Mouse (Mus musculus): Measurements from ENCODE around the gene 4930562C15Rik. TPM values are rescaled to one million over a fixed set of nuclear protein-coding genes. Genes with fewer than 3 reads are reported as not detected.

The 4930562C15Rik gene
- polyA plus RNA-seq, 1 experiment from 2014 or later, result 0.44 TPM

DNA sequence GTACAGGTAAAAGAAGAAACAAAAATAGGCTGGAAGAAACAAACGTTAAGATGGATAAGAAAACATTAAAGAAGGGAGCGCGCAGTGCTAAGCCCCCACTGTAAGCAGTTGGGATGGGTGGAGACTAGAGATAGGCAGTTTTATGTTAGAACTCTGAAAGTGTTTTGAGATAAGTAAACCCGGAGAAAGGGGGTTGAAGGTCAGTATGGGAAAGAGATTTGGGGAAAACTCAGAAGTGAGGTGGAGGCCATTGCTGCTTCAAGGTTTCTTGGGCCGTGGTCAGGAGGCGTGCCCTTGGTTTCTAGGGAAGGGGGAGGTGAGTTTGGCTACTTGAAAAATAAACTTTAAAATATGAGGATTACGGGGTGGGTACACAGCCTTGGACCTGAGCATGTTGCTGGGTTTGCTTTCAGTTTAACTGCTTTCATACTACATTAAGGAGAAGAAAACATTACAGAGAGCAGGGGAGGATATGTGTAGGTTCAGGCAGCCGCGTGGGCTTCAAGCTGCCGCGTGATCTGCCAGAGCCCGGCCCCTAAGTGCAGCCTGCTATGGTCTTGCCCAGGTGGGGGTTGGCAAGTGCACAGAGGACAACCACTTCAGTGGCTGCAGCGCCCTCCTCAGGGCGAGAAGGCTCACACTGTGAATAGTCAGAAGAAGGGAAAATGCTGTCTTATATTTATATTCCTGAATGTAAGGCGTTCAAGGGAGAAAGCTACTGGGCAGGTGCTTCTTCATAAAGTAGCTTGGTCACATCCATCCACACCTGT, 3.4 kb upstream of the 4930562C15Rik start:
- Histone ChIP-seq H3K4me1 (no peaks in the 10 kb centered on the region), H3K4me2 (no peak overlapping the region), H3K27me3 (replicated peaks) (no peaks in the 10 kb centered on the region), H3K4me3 (replicated peaks) (no peak overlapping the region), H3K9ac (no peak overlapping the region), H3K9me3 (no peaks in the 10 kb centered on the region), H3K27ac (no peak overlapping the region), H3K36me3 (no peaks in the 10 kb centered on the region)
- ATAC-seq (ENCODE audit: insufficient read depth, low FRiP score, low read depth), result 0 out of 2 replicates have a peak, but pooled peaks have one; percentile 35
- 62% methylated on average over 15 of the region's 15 CpGs for WGBS

DNA sequence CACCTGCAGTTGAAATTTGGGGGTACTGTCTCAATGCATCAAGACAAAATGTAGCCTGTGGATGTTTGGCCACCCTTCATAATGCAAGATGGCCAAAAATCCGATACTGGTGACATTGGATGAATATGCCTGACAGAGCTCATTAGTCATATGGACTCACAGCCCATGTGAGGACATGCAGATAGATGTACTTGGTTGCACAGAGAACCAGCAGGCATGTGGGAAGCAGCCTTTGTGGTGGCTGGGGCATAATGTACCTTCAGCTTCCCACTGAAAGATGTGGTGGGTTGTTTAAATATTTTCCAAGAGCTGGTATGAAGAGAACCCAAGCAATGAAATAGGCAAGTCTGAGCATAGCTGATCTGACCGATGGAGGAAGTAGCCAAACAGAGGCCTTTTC, 1.4 kb upstream of the 4930562C15Rik start:
- no peaks in the 10 kb centered on the region for H3K36me3 ChIP-seq
- H3K4me3 ChIP-seq (replicated peaks), result no peak overlapping the region
- H3K4me1 ChIP-seq, result no peaks in the 10 kb centered on the region
- no peak for ATAC-seq (ENCODE audit: insufficient read depth, low FRiP score, low read depth)
- no peak overlapping the region for H3K9ac ChIP-seq
- H3K9me3 ChIP-seq, result no peaks in the 10 kb centered on the region
- no peaks in the 10 kb centered on the region for H3K27me3 ChIP-seq (replicated peaks)
- no peak overlapping the region for H3K27ac ChIP-seq
- 76% methylated on average over 2 of the region's 2 CpGs for WGBS
- no peak overlapping the region for H3K4me2 ChIP-seq

DNA sequence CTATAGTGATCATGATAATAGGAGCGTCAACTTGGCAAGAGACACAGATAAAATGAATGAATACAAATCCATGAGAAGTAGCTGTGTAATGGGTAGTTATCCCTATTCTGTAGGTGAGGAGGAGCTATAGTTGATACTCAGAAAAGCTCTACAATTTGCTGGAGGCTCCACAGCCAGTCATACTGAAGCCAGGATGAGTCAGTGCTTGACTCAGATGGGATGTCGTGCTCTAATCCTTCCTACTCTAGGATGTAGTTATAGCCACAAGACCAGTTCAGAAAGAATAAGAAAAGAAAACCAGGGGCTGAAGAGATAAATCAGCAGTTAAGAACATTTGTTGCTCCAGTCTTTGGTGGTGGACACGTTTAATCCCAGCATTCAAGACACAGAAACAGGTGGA, 2.4 kb downstream of the 4930562C15Rik start:
- ATAC-seq (ENCODE audit: insufficient read depth, low FRiP score, low read depth), result no peak
- H3K9ac ChIP-seq, result no peak overlapping the region
- no peaks in the 10 kb centered on the region for H3K36me3 ChIP-seq
- no peaks in the 10 kb centered on the region for H3K9me3 ChIP-seq
- H3K4me1 ChIP-seq, result no peaks in the 10 kb centered on the region
- no peaks in the 10 kb centered on the region for H3K27me3 ChIP-seq (replicated peaks)
- no peak overlapping the region for H3K4me3 ChIP-seq (replicated peaks)
- no peak overlapping the region for H3K27ac ChIP-seq
- WGBS, result 70% methylated on average over 3 of the region's 3 CpGs
- no peak overlapping the region for H3K4me2 ChIP-seq

GRCm38 (mm10) chr16:4839552-4839951, 4.3 kb downstream of the 4930562C15Rik start:
- ATAC-seq (ENCODE audit: insufficient read depth, low FRiP score, low read depth), result no peak
- WGBS, result 73% methylated on average over 3 of the region's 3 CpGs

GRCm38 (mm10) chr16:4840231-4840630, 5.0 kb downstream of the 4930562C15Rik start:
- WGBS, result 74% methylated on average over 8 of the region's 8 CpGs
- Histone ChIP-seq H3K27ac (no peak overlapping the region), H3K36me3 (no peaks in the 10 kb centered on the region), H3K9ac (no peak overlapping the region), H3K4me2 (no peak overlapping the region), H3K9me3 (no peaks in the 10 kb centered on the region), H3K27me3 (replicated peaks) (no peaks in the 10 kb centered on the region), H3K4me3 (replicated peaks) (no peak overlapping the region), H3K4me1 (no peaks in the 10 kb centered on the region)
- ATAC-seq (ENCODE audit: insufficient read depth, low FRiP score, low read depth), result no peak

More at GRCm38 (mm10) chr16:4839552-4839951, 4.3 kb downstream of the 4930562C15Rik start:
- Histone ChIP-seq H3K4me3 (replicated peaks) (no peak overlapping the region), H3K9me3 (no peaks in the 10 kb centered on the region), H3K36me3 (no peaks in the 10 kb centered on the region), H3K4me2 (no peak overlapping the region), H3K27me3 (replicated peaks) (no peaks in the 10 kb centered on the region), H3K4me1 (no peaks in the 10 kb centered on the region), H3K9ac (no peak overlapping the region), H3K27ac (no peak overlapping the region)

DNA sequence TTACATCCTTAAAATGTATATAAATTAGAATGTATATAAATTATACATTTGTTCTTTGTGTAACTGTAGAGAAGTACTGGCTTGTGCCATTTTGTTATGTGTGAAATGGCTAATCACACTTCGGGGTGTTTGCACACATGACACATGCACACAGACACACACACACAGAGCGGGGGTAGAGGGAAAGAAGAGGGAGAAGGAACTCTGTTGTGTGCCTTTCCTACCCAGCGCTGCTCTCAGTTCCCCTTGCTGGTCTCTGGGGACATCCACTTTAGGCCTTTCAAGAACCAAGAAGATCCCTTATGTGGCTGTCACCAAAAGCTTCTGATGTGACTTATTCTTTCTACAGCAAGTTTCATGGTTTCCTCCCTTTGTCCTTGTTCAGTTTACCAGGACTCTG, 11.8 kb downstream of the 4930562C15Rik start:
- H3K36me3 ChIP-seq, result no peaks in the 10 kb centered on the region
- no peak overlapping the region for H3K4me2 ChIP-seq
- H3K9ac ChIP-seq, result no peak overlapping the region
- no peak overlapping the region for H3K27ac ChIP-seq
- H3K4me1 ChIP-seq, result peaks cover 7% of the 10 kb centered on the region; the same call in 1 of the 2 replicates
- no peaks in the 10 kb centered on the region for H3K27me3 ChIP-seq (replicated peaks)
- ATAC-seq (ENCODE audit: insufficient read depth, low FRiP score, low read depth), result no peak
- WGBS, result 78% methylated on average over 3 of the region's 3 CpGs
- H3K9me3 ChIP-seq, result no peaks in the 10 kb centered on the region
- no peak overlapping the region for H3K4me3 ChIP-seq (replicated peaks)

- no peaks in the 10 kb centered on the region for H3K9me3 ChIP-seq
- no peaks in the 10 kb centered on the region for H3K36me3 ChIP-seq
- H3K4me2 ChIP-seq, result no peak overlapping the region
- no peak for ATAC-seq (ENCODE audit: insufficient read depth, low FRiP score, low read depth)
- no peak overlapping the region for H3K9ac ChIP-seq
- H3K27ac ChIP-seq, result no peak overlapping the region
- no peak overlapping the region for H3K4me3 ChIP-seq (replicated peaks)
- H3K27me3 ChIP-seq (replicated peaks), result no peaks in the 10 kb centered on the region
- H3K4me1 ChIP-seq, result peaks cover 7% of the 10 kb centered on the region; the same call in 1 of the 2 replicates
- 75% methylated on average over 2 of the region's 2 CpGs for WGBS
Observed at GRCm38 (mm10) chr16:4848090-4848489, 12.9 kb downstream of the 4930562C15Rik start.

DNA sequence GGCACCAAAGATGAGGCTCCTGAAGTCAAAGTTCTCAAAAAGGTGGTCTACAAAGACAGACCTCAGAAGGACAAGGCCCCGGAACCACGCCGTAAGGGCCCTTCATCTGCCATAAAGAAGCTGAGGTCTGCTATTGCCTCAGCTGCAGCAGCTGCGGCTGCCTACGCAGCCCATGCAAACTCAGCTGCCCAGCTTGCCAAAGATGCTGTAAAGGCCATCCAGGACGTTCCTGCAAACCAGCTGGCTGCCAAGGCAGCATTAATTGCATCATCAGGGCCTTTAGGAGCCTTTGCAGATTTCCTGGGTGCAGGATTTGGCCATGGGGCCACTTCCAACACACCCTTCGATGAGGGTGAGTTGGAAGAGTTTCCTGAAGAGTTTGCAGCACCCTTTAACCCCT, 15.1 kb downstream of the 4930562C15Rik start:
- no peak overlapping the region for H3K9ac ChIP-seq
- H3K36me3 ChIP-seq, result no peaks in the 10 kb centered on the region
- ATAC-seq (ENCODE audit: insufficient read depth, low FRiP score, low read depth), result no peak
- no peak overlapping the region for H3K4me2 ChIP-seq
- H3K4me3 ChIP-seq (replicated peaks), result no peak overlapping the region
- H3K4me1 ChIP-seq, result peaks cover 7% of the 10 kb centered on the region; the same call in 1 of the 2 replicates
- WGBS, result 66% methylated on average over 7 of the region's 7 CpGs
- H3K27me3 ChIP-seq (replicated peaks), result no peaks in the 10 kb centered on the region
- H3K27ac ChIP-seq, result peak overlapping the region; percentile 59
- H3K9me3 ChIP-seq, result no peaks in the 10 kb centered on the region

GRCm38 (mm10) chr16:4850938-4851628, 15.9 kb downstream of the 4930562C15Rik start:
- Histone ChIP-seq H3K4me2 (no peak overlapping the region), H3K9me3 (no peaks in the 10 kb centered on the region), H3K36me3 (no peaks in the 10 kb centered on the region), H3K4me1 (peaks cover 7% of the 10 kb centered on the region; the same call in 1 of the 2 replicates), H3K9ac (no peak overlapping the region), H3K27ac (peak overlapping the region; percentile 59), H3K4me3 (replicated peaks) (no peak overlapping the region), H3K27me3 (replicated peaks) (no peaks in the 10 kb centered on the region)
- 27% methylated on average over 5 of the region's 5 CpGs for WGBS
- no peak for ATAC-seq (ENCODE audit: insufficient read depth, low FRiP score, low read depth)

DNA sequence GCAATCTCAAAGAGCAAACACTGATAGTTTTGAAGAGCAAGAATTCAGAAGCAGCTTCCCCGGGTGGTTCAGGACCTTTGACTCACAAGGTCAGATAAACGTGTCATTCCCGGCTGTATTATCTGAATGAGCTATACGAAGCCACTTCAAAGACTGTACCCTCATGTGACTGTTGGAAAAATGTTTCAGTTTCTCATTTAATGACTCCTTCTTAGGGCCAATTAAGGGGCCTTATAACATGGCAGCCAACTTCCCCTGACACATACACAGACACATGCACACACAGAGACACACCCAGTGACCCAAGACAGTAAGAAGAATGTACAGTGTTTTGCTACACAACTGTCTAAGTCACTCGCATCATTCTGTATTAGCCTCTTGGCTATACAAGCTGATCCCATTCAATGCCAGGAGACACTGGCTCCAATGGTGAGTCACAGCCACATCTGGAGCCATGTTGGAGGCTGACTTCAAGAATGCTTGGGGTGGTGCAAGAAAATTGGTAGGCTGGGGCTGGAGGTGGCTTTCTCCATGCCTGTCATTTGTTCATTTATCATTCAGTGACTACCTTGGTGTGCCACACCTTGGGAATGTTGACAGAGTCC, 19.9 kb downstream of the 4930562C15Rik start:
- Histone ChIP-seq H3K9me3 (no peaks in the 10 kb centered on the region), H3K9ac (no peak overlapping the region), H3K4me1 (peaks cover 6% of the 10 kb centered on the region; the same call in 1 of the 2 replicates), H3K27me3 (replicated peaks) (no peaks in the 10 kb centered on the region), H3K27ac (no peak overlapping the region), H3K36me3 (no peaks in the 10 kb centered on the region), H3K4me2 (no peak overlapping the region), H3K4me3 (replicated peaks) (no peak overlapping the region)
- ATAC-seq (ENCODE audit: insufficient read depth, low FRiP score, low read depth), result no peak
- 29% methylated on average over 5 of the region's 5 CpGs for WGBS

- no peaks in the 10 kb centered on the region for H3K36me3 ChIP-seq
- H3K9me3 ChIP-seq, result no peaks in the 10 kb centered on the region
- no peak overlapping the region for H3K27ac ChIP-seq
- no peaks in the 10 kb centered on the region; the same call in 1 of the 2 replicates for H3K4me1 ChIP-seq
- H3K27me3 ChIP-seq (replicated peaks), result no peaks in the 10 kb centered on the region
- H3K4me3 ChIP-seq (replicated peaks), result no peak overlapping the region
- no peak overlapping the region for H3K4me2 ChIP-seq
- H3K9ac ChIP-seq, result no peak overlapping the region
- ATAC-seq (ENCODE audit: insufficient read depth, low FRiP score, low read depth), result no peak
- 45% methylated on average over 10 of the region's 10 CpGs for WGBS
Observed at GRCm38 (mm10) chr16:4861392-4861791, 26.2 kb downstream of the 4930562C15Rik start.

Data from stomach, embryonic 15.5 days (tissue).